Mouse (Mus musculus) small intestine, adult 2 months (tissue): ENCODE measurements around the gene B230217C12Rik. TPM values are rescaled to one million over a fixed set of nuclear protein-coding genes. Genes with fewer than 3 reads are reported as not detected.

ENCODE experiments used
- H3K27ac ChIP-seq: fragments of 200-500 bp; 2 replicates; pipeline ENCODE4 v1.5.1; 2012; ENCODE audit warnings: low read depth, low read length, control low read depth, inconsistent platforms; ENCODE audit not compliant: insufficient read depth
- H3K27me3 ChIP-seq: fragments of 200-500 bp; 2 replicates; pipeline ENCODE4 v1.6.1; 2012; ENCODE audit warnings: mild to moderate bottlenecking, moderate library complexity, low read length, inconsistent platforms; ENCODE audit not compliant: control insufficient read depth, insufficient read depth
- H3K36me3 ChIP-seq: fragments of 200-500 bp; 2 replicates; pipeline ENCODE4 v1.6.1; 2012; ENCODE audit warnings: mild to moderate bottlenecking, low read length, control low read depth, inconsistent platforms; ENCODE audit not compliant: control insufficient read depth, insufficient read depth
- H3K4me1 ChIP-seq: fragments of 200-500 bp; 2 replicates; pipeline ENCODE4 v1.6.1; 2012; ENCODE audit warnings: low read length, inconsistent platforms, mixed read lengths; ENCODE audit not compliant: control insufficient read depth, insufficient read depth, insufficient read length
- H3K4me3 ChIP-seq: fragments of 200-500 bp; 2 replicates; pipeline ENCODE4 v1.5.1; 2012; ENCODE audit warnings: low read depth, mild to moderate bottlenecking, control low read depth, inconsistent platforms, low read length, moderate library complexity
- CTCF ChIP-seq: fragments of 200-500 bp; IDR thresholded peaks from 2 replicates; pipeline ENCODE4 v1.5.1; 2012; ENCODE audit warnings: low read depth, mild to moderate bottlenecking, control low read depth, inconsistent platforms, low read length, moderate library complexity, mixed read lengths; ENCODE audit not compliant: insufficient replicate concordance, insufficient read length; ENCODE audit errors: extremely low read depth
- POLR2A ChIP-seq: fragments of 200-500 bp; IDR thresholded peaks from 2 replicates; pipeline ENCODE4 v1.6.1; 2012; ENCODE audit warnings: low read depth, mild to moderate bottlenecking, control low read depth, inconsistent platforms, low read length, moderate library complexity
- WGBS: fragments of 180-500 bp; shearing (Covaris S2); methylation state at CpG from one replicate; pipeline ENCODE4 v1.1.7; 2018; 5-methylcytosine and 5-hydroxymethylcytosine counted together
- polyA plus RNA-seq: library from polyadenylated mRNA; depleted of rRNA; stranded (reverse); fragments of >200 nt; gene quantifications from 2 replicates; pipeline ENCODE4 v1.2.3, GENCODE M21; 2012

The B230217C12Rik gene
- polyA plus RNA-seq, 1 experiment: 0.43 TPM

DNA sequence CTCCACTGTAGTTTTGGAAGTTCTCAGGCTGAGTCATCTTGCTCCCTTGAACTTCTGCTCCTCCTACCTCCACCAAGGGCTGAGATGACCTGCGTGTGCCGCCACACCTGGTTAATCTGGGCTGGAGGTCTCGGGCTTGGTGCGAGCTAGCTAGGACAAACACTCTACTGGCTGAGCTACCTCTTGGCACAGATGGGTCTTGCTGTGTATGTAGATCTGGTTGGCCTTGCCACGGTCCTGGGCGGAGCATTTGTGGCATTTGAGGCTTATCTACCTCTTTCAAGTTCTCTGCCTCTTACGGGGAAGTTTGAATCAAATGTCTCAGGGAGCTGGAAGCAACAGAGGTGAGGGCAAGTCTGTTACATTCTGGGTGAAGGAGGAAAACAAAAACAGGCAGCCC is 30.2 kb upstream of the B230217C12Rik start:
- Histone ChIP-seq H3K27ac (peak overlapping the region; percentile 98), H3K4me1 (peaks cover 74% of the 10 kb centered on the region), H3K4me3 (no peak overlapping the region), H3K36me3 (peaks cover 59% of the 10 kb centered on the region), H3K27me3 (no peaks in the 10 kb centered on the region)
- 21% methylated on average over 7 of the region's 7 CpGs for WGBS
- no peak for TF ChIP-seq POLR2A
- no peak for TF ChIP-seq CTCF

DNA sequence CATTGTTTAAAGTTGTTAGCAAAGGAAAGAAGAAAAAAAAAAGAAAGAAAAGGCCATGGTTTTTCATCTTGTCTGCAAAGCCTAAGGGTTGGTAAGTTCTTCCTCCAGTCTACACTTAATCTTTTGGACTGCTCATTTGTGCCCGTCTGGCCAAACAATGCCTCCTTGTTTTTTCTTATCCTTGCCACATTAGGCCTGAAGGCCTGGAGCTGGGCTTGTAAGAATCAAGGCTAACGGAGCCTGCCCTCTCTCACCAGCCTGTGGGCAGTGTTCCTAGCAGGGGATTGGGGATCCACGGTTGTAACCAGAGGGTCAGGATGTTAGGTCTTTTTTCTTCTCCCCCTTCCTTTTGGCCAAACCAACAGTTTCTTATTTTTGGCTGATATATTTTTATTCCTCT is 29.6 kb upstream of the B230217C12Rik start:
- 17% methylated on average over 3 of the region's 3 CpGs for WGBS
- H3K36me3 ChIP-seq: peaks cover 65% of the 10 kb centered on the region
- peak overlapping the region; percentile 98 for H3K27ac ChIP-seq
- H3K4me3 ChIP-seq: 0 out of 2 replicates have a peak overlapping the region, but pooled peaks have one; percentile 8
- H3K27me3 ChIP-seq: no peaks in the 10 kb centered on the region
- peaks cover 73% of the 10 kb centered on the region for H3K4me1 ChIP-seq
- no peak for TF ChIP-seq POLR2A
- no peak for TF ChIP-seq CTCF

DNA sequence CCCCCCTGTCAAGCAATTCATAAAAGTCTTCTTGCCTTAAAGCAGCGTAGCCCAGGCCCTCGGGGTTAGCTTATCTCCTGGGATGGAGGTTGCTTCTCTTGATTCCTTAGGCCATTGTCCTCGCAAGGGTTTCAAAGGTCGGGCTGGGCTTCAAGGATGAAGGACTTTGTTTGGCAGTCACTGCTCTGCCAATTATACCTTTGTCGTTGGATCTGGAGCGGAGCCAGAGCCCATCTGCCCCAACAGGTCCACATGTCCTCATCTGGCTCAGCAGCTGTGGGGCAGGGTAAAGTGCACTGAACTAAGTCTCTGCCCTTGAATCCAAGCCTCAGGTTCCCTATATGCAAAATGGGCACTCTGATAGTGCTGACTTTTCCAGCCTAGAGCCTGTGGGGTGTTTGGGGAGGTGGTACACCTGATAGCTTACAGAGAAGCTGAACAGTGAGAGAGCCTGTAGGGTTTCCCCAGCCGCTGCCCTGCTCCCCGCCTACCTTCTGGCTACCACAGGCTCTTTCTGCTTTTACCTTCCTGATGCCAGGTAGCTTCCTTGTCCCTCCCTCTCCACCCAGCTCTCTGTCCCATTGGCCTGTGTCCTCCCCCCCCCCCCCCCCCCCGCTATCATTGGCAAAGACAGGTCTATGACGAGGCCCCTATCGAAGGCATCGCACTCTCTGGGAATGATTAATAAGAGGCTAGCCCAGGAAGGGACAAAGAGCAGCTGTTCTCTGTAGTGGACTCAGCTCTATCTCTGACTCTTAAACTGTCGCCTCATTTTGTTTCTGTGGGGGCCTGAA is 28.8 kb upstream of the B230217C12Rik start:
- TF ChIP-seq POLR2A: no peak
- no peak; the same call in 1 of the 2 replicates for TF ChIP-seq CTCF
- peak overlapping the region; percentile 98 for H3K27ac ChIP-seq
- H3K4me1 ChIP-seq: peaks cover 72% of the 10 kb centered on the region
- WGBS: 22% methylated on average over 13 of the region's 13 CpGs
- H3K4me3 ChIP-seq: peak overlapping the region; percentile 45
- no peaks in the 10 kb centered on the region for H3K27me3 ChIP-seq
- H3K36me3 ChIP-seq: peaks cover 71% of the 10 kb centered on the region

DNA sequence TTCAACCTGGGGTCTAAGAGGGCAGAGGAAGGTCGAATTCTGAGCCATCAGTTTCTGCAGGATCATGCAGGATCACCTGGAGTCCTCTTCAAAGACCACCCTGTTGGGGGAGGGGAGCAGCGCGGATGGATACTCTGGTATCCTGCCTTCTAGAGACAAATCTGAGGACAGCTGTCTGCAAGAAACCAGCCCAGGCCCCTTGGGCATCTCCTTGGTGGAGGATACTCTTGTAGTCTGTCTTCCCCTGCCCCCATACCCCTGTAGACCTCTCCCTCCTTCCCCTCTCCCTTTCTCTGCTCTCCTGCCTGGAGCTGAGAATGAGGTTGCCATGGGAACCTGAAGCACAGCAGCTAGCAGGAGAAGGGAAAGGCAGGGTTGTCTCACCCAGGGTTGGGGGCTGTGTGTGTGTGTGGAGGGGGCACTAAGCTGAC is 28.1 kb upstream of the B230217C12Rik start:
- no peaks in the 10 kb centered on the region for H3K27me3 ChIP-seq
- H3K4me3 ChIP-seq: peak overlapping the region; percentile 45
- H3K4me1 ChIP-seq: peaks cover 71% of the 10 kb centered on the region
- 19% methylated on average over 3 of the region's 3 CpGs for WGBS
- H3K36me3 ChIP-seq: peaks cover 68% of the 10 kb centered on the region
- TF ChIP-seq POLR2A (no peak), CTCF (no peak)
- peak overlapping the region; percentile 95 for H3K27ac ChIP-seq

DNA sequence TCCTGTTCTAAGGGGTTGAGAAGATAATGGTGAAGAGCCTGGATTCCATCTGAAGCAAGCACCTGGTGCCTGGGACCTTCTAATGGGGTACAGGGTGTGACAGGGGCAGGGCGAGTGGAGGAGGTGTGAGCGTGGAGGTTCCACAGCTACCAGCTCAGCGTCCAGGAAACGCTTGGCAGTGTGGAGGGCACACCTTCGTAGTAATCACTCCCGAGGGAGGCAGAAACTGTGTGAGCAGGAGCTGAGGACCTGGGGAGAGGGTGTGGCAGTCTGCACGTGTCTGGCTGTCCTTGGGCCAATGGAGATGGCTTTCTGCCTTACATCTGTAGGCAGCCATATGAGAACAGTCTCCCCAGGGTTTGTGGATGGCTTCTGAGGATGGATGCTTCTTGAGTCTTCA is 27.5 kb upstream of the B230217C12Rik start:
- WGBS: 32% methylated on average over 7 of the region's 7 CpGs
- H3K27ac ChIP-seq: peak overlapping the region; percentile 95

DNA sequence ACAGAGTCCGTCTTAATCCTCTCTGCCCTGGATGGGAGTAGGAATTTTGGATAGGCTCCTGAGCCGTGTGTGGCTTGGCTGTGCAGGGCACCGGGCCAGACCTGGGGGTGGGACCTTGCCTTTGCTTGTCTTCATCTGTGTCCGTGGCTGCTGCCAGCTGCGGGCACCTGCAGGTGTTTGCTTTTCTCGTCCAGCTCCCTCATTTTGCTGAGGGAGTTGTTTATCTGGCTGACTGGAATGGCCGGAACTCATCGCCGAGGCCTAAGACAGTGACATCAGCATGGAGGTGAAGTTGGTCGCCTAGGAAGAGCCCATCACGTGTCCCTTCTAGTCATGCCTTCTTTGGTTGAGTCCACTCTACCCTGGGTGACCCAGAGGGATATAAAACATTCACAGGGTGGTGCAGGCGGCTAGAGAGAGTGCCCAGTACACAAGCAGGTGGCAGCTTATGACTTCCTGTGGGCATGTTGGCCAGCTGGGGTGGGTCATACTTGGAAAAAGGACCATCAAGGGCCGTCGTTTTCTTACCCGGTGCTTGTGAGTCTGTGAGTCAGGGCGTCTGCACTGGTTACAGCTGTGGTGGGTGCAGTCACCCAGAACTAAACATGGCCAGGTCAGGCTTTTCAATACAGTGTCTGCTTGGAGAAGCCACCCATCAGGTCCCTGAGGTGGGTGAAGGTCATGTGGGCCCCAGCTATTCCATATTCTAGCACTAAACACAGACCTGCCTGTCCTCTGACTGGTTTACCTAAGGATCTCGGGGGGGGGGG is 26.6 kb upstream of the B230217C12Rik start:
- TF ChIP-seq CTCF (no peak), POLR2A (no peak)
- Histone ChIP-seq H3K4me3 (no peak overlapping the region), H3K27ac (peak overlapping the region; percentile 95), H3K36me3 (peaks cover 65% of the 10 kb centered on the region), H3K27me3 (no peaks in the 10 kb centered on the region), H3K4me1 (peaks cover 73% of the 10 kb centered on the region)
- WGBS: 22% methylated on average over 17 of the region's 17 CpGs

More for the DNA sequence above, 27.5 kb upstream of the B230217C12Rik start:
- Histone ChIP-seq H3K27me3 (no peaks in the 10 kb centered on the region), H3K4me3 (no peak overlapping the region), H3K4me1 (peaks cover 73% of the 10 kb centered on the region), H3K36me3 (peaks cover 69% of the 10 kb centered on the region)
- TF ChIP-seq POLR2A (peak; percentile 37; the same call in 1 of the 2 replicates), CTCF (no peak)

DNA sequence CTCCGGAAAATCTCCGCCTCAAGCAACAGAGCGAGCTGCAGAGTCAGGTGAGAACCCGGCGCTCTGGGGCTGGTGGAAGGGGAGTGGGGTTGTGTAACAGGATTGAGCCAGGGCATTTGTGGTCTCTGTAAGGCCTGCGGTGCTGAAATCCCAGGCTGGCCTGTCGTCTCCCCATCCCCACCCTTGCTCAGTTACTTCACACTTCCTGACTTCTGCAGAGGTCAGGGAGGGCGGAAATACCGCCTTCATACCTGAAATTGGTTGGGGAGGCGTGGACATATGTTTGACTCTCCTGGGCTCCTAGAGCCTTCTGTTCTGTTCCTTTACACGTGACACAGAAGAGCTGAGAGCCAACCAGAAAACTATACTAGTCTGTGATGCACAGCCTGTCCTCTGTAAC is 24.8 kb upstream of the B230217C12Rik start:
- WGBS: 76% methylated on average over 11 of the region's 11 CpGs
- Histone ChIP-seq H3K36me3 (peaks cover 61% of the 10 kb centered on the region), H3K4me1 (peaks cover 74% of the 10 kb centered on the region)

More for the DNA sequence above, 24.8 kb upstream of the B230217C12Rik start:
- no peaks in the 10 kb centered on the region for H3K27me3 ChIP-seq
- TF ChIP-seq CTCF (no peak), POLR2A (no peak)
- peak overlapping the region; percentile 5; the same call in 1 of the 2 replicates for H3K27ac ChIP-seq
- no peak overlapping the region for H3K4me3 ChIP-seq
